ENCODE assay signal across 8 mouse cellular contexts in genomic region chr12:81796541-81796940, GRCm38 (mm10). TPM values are rescaled to one million over a fixed set of nuclear protein-coding genes. Genes with fewer than 3 reads are reported as not detected.
A peak's percentile ranks its signal among the peaks of the same experiment; 100 is the strongest.
DNase-seq lines count a peak whose midpoint lies in the region; ATAC-seq and TF ChIP-seq lines count a peak whose summit lies in the region.

No protein-coding gene starts in this region.

- TF ChIP-seq EP300 in CH12.LX (IDR thresholded peaks at IDR 0.05; ENCODE audit: low read length): no peak

- DNase-seq in CH12.LX (ENCODE audit: extremely low read depth): peak; percentile 80
- peak; percentile 90 for DNase-seq in adipocyte (ENCODE audit: low spot score)
- DNase-seq in embryo, embryonic 10 days (ENCODE audit: low spot score): peak; percentile 88
- DNase-seq in layer of hippocampus, postnatal 10 days (ENCODE audit: low spot score in 2 of 2): peak; percentile 91 to 94
- peak; percentile 44 for DNase-seq in skeletal muscle tissue, adult 2 months (ENCODE audit: low read depth, low spot score)

- TF ChIP-seq CTCF in CH12.LX (conservative IDR thresholded peaks at IDR 0.05 in 1 of 2, IDR thresholded peaks at IDR 0.05 in 1 of 2; ENCODE audit: low read depth in 2 of 2, low read length in 2 of 2): peak; percentile 80 to 97

- H3K27me3 ChIP-seq in CH12.LX (replicated peaks): no peaks in the 10 kb centered on the region

- no peaks in the 10 kb centered on the region for H3K9me3 ChIP-seq in CH12.LX (replicated peaks; ENCODE audit: low read length)

- in situ Hi-C loops in CH12.LX (cut with MboI; ENCODE audit: low pct_ligation_motif_present, low pct_unique_long_range_greater_than_20kb, low sequenced_read_pairs): loop anchor here (5.0 to 10.0 kb wide), 2 partner anchors 68 to 121 kb away; partner anchors contain the start of gene Pcnx

- no peaks in the 10 kb centered on the region for H3K36me3 ChIP-seq in CH12.LX (replicated peaks in 1 of 2; ENCODE audit: control insufficient read depth in 1 of 2, insufficient read depth in 1 of 2, low read length in 1 of 2)

- ATAC-seq in granulocyte monocyte progenitor cell, adult 5-6 weeks (replicated peaks; ENCODE audit: poor library complexity, severe bottlenecking): peak; percentile 83
- peak; percentile 95 for ATAC-seq in megakaryocyte, adult 5-6 weeks (ENCODE audit: poor library complexity, severe bottlenecking)
- no peak for ATAC-seq in erythroblast, adult 5-6 weeks (replicated peaks; ENCODE audit: low FRiP score, poor library complexity, severe bottlenecking)

- no peak overlapping the region for H3K27ac ChIP-seq in CH12.LX (ENCODE audit: insufficient read depth, low read depth)

- no peak overlapping the region for H3K9ac ChIP-seq in CH12.LX (ENCODE audit: insufficient read depth, low read depth)

- dilution Hi-C loops in CH12.LX (cut with MboI; ENCODE audit: extremely low pct_ligation_motif_present, extremely low pct_unique_long_range_greater_than_20kb, low sequenced_read_pairs): no loop called here

- H3K4me2 ChIP-seq in CH12.LX (ENCODE audit: insufficient read depth, low read depth, poor library complexity, severe bottlenecking): no peak overlapping the region

- no peak overlapping the region for H3K4me3 ChIP-seq in CH12.LX (replicated peaks in 1 of 3; ENCODE audit: low read depth in 2 of 3, low read length in 2 of 3, poor library complexity in 1 of 3)

- TF ChIP-seq POLR2A in CH12.LX (IDR thresholded peaks at IDR 0.05; ENCODE audit: low read depth, low read length): no peak

- H3K79me2 ChIP-seq in CH12.LX (replicated peaks; ENCODE audit: control insufficient read depth, extremely low read depth, insufficient read depth, poor library complexity, severe bottlenecking): no peaks in the 10 kb centered on the region

- peaks cover 5 to 26% of the 10 kb centered on the region in 2 experiments; a peak in 2 of 4 replicates for H3K4me1 ChIP-seq in CH12.LX (ENCODE audit: control insufficient read depth in 1 of 2, insufficient read depth in 2 of 2)

- peak; percentile 99 for TF ChIP-seq RAD21 in CH12.LX (IDR thresholded peaks at IDR 0.05; ENCODE audit: low read depth, low read length)

TF ChIP-seq in CH12.LX, 34 proteins besides CTCF, POLR2A, EP300 and RAD21:
- TF ChIP-seq MAX (IDR thresholded peaks at IDR 0.05; ENCODE audit: low read length) (peak; percentile 68), SMC3 (IDR thresholded peaks at IDR 0.05; ENCODE audit: low read depth, low read length) (peak; percentile 97), IRF4 (IDR thresholded peaks at IDR 0.05; ENCODE audit: low read depth, low read length) (peak; percentile 39; the same call in 1 of the 2 replicates), ELF1 (IDR thresholded peaks at IDR 0.05; ENCODE audit: low read depth, low read length) (0 out of 2 replicates have a peak, but pooled peaks have one; percentile 14), TBP (conservative IDR thresholded peaks at IDR 0.05; ENCODE audit: low read depth, low read length) (no peak), UBTF (IDR thresholded peaks at IDR 0.05; ENCODE audit: low read depth, low read length) (no peak), SIN3A (IDR thresholded peaks at IDR 0.05; ENCODE audit: low read length) (peak; percentile 57; the same call in 1 of the 2 replicates), USF1 (IDR thresholded peaks at IDR 0.05; ENCODE audit: low read depth, low read length) (no peak), KAT2A (IDR thresholded peaks at IDR 0.05; ENCODE audit: insufficient replicate concordance, low read length) (no peak), BHLHE40 (IDR thresholded peaks at IDR 0.05; ENCODE audit: low read depth, low read length) (peak; percentile 75), MAZ (IDR thresholded peaks at IDR 0.05; ENCODE audit: low read depth, low read length) (no peak), MYC (IDR thresholded peaks at IDR 0.05; ENCODE audit: low read depth, low read length) (peak; percentile 81), NELFE (IDR thresholded peaks at IDR 0.05; ENCODE audit: low read depth, low read length) (peak; percentile 44; the same call in 1 of the 2 replicates), ZMIZ1 (IDR thresholded peaks at IDR 0.05; ENCODE audit: low read depth, low read length) (no peak), TCF12 (IDR thresholded peaks at IDR 0.05; ENCODE audit: low read depth, low read length) (0 out of 2 replicates have a peak, but pooled peaks have one; percentile 22), ZKSCAN1 (IDR thresholded peaks at IDR 0.05; ENCODE audit: borderline replicate concordance, low read depth, low read length) (no peak), MXI1 (IDR thresholded peaks at IDR 0.05; ENCODE audit: low read depth, low read length) (no peak), ZC3H11A (IDR thresholded peaks at IDR 0.05; ENCODE audit: low read depth, low read length) (peak; percentile 97), RCOR1 (conservative IDR thresholded peaks at IDR 0.05; ENCODE audit: low read depth, low read length) (0 out of 2 replicates have a peak, but pooled peaks have one; percentile 27), MAFK (IDR thresholded peaks at IDR 0.05; ENCODE audit: insufficient replicate concordance, low read length) (peak; percentile 51; the same call in 1 of the 2 replicates), NRF1 (IDR thresholded peaks at IDR 0.05; ENCODE audit: low read depth, low read length) (no peak), JUND (conservative IDR thresholded peaks at IDR 0.05; ENCODE audit: low read depth, low read length) (no peak; the same call in 1 of the 2 replicates), MEF2A (IDR thresholded peaks at IDR 0.05; ENCODE audit: borderline replicate concordance, low read depth, low read length) (no peak), CHD2 (IDR thresholded peaks at IDR 0.05; ENCODE audit: low read length) (no peak), CHD1 (IDR thresholded peaks at IDR 0.05; ENCODE audit: low read depth, low read length) (no peak), USF2 (conservative IDR thresholded peaks at IDR 0.05; ENCODE audit: low read depth, low read length) (no peak), ETS1 (conservative IDR thresholded peaks at IDR 0.05; ENCODE audit: low read depth, low read length) (no peak), HCFC1 (IDR thresholded peaks at IDR 0.05; ENCODE audit: low read depth, low read length) (no peak), POLR2AphosphoS2 (IDR thresholded peaks at IDR 0.05; ENCODE audit: low read depth, low read length) (no peak), GABPA (IDR thresholded peaks at IDR 0.05; ENCODE audit: insufficient replicate concordance, low read depth, low read length) (no peak), PAX5 (IDR thresholded peaks at IDR 0.05; ENCODE audit: low read length) (no peak), JUN (IDR thresholded peaks at IDR 0.05; ENCODE audit: insufficient read depth, low read depth, low read length) (no peak), ZNF384 (IDR thresholded peaks at IDR 0.05; ENCODE audit: low read depth, low read length) (no peak)

RNA-seq across cellular contexts. Expression of gene Map3k9, which starts 15.6 kb away (rescaled TPM):
- total RNA-seq in CH12.LX (2012; rRNA removed) (0.34 and 0.38 TPM in 2 replicates), CH12.LX (2014; rRNA removed) (not detected in 2 replicates)
- 0.10 and 0.13 TPM in 2 replicates for polyA plus RNA-seq in CH12.LX (2012; ENCODE audit: insufficient read length, low read depth)
- total RNA-seq in granulocyte monocyte progenitor cell, adult 5-6 weeks (2014; fragmentation: Nextera tagmentation): 1.2 TPM in 1 of 2 replicates, not detected in the other
- total RNA-seq in granulocyte monocyte progenitor cell, adult 5-6 weeks (2017): 0.72 and 0.73 TPM in 2 replicates
- 10 to 100 TPM; 47.4 to 55.0 TPM for total RNA-seq in layer of hippocampus, postnatal 10 days (2021)
- total RNA-seq in megakaryocyte, adult 5-6 weeks (2015): 4.6 TPM in 2 replicates
- total RNA-seq in megakaryocyte, adult 5-6 weeks (2017): 6.3 and 11.0 TPM in 2 replicates
- 0.58 and 4.8 TPM in 2 replicates for total RNA-seq in erythroblast, adult 5-6 weeks (2015; ENCODE audit: low replicate concordance)
- total RNA-seq in erythroblast, adult 5-6 weeks (2017; ENCODE audit: low replicate concordance): 1.5 and 1.6 TPM in 2 replicates

Comparison
In these comparisons a context has a peak if more than half of its experiments do, and no peak if none do; other contexts are left out.
1. RNA of gene Map3k9, which starts 15.6 kb away (total RNA-seq): 47.4 to 55.0 TPM in layer of hippocampus, postnatal 10 days; 4.6 to 11.0 TPM in megakaryocyte, adult 5-6 weeks, 0.58 to 4.8 TPM in erythroblast, adult 5-6 weeks, 0.72 to 1.2 TPM in granulocyte monocyte progenitor cell, adult 5-6 weeks and 0.34 to 0.38 TPM in CH12.LX; every median in the first group is over 4 times any median in the second.
2. Peak in every context shown above with its lines, with median percentiles within 50 percentile points of each other: DNase-seq.